Mouse (Mus musculus): Measurements from ENCODE around the gene Rac2.

Gene Rac2

DNA sequence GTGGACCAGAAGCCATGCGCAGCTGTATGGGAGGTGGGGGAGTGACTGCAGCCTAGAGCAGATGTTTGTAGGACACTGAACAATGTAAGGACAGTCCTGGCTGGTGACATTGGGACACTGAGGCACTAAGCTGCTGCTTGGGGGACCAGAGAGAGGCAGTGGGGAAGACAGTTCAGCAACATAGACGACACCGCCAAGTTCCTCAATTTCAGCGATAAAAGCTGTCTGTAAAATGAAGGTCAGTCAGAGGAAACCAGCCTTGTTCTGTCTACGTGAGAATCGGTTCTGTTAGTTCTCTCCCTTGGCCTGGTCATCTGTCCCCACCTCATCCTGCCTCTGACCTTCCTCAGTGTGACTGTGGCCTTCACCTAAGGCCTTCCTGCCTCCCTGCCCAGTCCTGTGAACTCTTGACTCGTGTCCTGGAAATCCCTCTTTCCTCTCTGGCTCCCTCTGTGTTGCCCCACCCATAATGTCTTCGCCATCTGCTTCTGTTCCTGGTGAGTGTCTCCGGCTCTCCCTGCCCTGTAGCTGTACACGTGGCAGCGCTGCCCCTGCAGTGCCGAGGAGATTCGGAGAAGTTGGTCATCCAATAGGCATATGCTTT lies 52.4 kb downstream of the Rac2 start:
- no peak for DNase-seq (ENCODE audit: low read depth)

DNA sequence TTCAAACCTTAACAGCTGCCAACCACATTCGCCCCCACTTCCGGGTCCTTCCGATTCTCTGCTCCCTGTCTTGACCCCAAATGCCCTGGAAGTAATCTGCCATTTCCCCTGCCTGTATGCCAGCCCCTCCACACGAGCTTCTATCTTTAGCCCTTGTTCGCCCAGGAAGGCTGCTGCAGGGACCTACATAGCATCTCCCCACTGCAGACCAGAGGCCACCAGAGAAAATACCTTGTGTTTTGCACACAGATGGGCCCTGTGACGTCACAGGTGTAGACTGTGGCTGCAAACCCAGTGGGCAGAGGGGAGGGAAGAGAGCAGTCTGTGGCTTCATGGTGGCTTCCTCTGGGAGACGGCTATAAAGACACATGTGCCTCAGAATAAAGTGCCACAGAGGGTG lies 54.4 kb downstream of the Rac2 start:
- no peak for DNase-seq (ENCODE audit: low read depth)

- no peak for DNase-seq (ENCODE audit: low read depth)
Measured at GRCm38 (mm10) chr15:78515759-78516158, 56.8 kb downstream of the Rac2 start.

- DNase-seq (ENCODE audit: low read depth) = peak; percentile 58
Measured at GRCm38 (mm10) chr15:78514393-78515146, 58.0 kb downstream of the Rac2 start.

GRCm38 (mm10) chr15:78513019-78513418 lies 59.6 kb downstream of the Rac2 start:
- no peak for DNase-seq (ENCODE audit: low read depth)

DNA sequence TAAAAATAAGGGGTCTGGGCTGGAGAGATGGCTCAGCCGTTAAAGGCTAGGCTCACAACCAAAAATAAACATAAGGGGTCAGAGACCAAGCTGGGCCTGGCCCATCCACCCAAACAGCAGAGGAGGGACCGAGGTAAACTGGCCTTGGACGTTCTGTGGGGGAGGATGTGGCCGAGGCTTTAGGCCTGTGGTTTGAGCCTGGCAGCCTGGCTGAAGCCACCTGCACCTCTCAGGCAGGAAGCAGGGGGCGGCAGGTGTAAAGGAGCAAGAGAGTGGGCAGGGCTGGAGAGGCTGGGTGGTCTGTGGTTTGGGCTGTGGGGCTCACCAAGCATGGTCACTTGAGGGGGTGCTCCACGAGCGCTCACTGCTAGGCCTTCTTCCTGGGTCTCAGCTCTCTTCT lies 60.6 kb downstream of the Rac2 start:
- no peak for DNase-seq (ENCODE audit: low read depth)

DNA sequence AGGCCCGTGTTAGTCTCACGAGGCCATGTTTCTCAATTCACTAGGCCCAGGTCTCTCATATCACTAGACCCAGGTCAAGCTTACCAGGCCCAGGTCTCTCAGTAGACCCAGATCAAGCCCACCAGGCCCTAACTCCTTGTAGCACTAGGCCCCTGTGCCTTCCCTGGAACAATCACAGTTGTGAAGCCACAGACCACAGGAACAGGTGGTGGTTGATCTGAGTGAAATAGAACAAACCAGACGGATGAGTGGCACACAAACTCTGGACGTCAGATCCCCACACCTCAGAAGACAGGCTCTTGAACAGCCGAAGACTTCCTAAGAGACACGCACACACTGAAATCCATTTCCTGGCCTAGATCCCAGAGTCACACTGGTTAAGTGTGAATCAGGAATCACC lies 61.8 kb downstream of the Rac2 start:
- DNase-seq (ENCODE audit: low read depth) = no peak

GRCm38 (mm10) chr15:78510121-78510576 lies 62.4 kb downstream of the Rac2 start:
- no peak for DNase-seq (ENCODE audit: low read depth)

DNA sequence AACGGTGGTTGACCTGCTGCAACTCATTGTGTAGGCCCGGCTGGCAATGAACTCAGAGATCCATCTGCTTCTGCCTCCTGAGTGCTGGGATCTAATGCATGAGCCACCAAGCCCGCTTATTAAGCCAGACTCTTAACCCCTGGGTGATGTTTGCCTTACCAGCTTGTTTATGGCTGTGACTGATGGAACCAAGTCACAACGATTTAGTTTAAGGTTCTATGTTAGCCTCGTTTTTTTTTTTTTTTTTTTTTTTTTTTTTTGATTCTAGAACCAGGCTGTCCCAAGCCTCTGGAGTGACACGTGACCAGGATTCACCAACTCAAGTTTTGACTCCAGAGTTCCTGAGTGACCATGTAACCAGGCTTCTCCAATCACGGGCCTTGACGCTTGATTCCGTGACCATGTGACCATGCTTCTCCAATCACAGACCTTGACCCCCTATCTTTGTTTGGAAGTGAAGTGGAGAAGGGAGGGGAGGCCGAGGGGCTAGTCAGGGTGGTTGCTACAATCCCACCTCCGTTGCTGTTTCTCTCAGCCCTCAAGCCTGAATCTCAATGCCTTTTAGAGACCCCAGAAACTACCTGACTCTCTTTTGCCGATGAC lies 63.2 kb downstream of the Rac2 start:
- no peak for DNase-seq (ENCODE audit: low read depth)

Data from c-Kit-positive CD71-positive TER-119-negative erythroid progenitor cells, embryonic 14.5 days (primary cell).